Mouse (Mus musculus) adrenal gland, adult (tissue): ENCODE data around the gene Mefv.
A peak's percentile ranks its signal among the peaks of the same experiment; 100 is the strongest.
"Not testable (repeated sequence)": the region's sequence is repeated elsewhere in the genome, so short reads cannot be mapped to it uniquely, and the experiment has no call there.

Experiments
- DNase-seq, 2 experiments: peaks; one replicate each; pipeline ENCODE4 v3.0.0; 2022 to 2023; ENCODE audit warnings: low spot score in 1 of 2; ENCODE audit not compliant: inconsistent age in 2 of 2

The Mefv gene

DNA sequence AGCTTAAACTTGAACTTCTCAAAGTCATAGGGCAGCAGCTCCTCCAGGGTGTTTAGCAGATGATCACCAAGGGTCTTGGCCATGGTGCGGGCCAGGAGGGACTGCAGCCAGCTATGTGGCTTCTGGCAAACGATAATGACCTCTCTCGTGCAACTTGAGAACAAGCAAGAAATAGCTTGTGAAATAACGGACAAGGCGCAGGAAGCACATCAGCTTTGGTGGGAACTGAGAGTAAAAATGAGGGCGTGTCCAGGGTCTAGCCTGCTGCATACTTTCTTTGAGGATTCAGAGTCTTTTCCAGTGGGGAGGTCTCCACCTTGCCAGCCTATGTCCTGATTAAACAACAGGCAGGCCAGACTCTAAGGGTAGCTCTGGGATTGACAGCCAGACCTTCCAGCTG is at the start of gene Mefv:
Mefv (minus strand) TSS at position 118 of the 400 bp plus-strand sequence.
- no peak for DNase-seq

DNA sequence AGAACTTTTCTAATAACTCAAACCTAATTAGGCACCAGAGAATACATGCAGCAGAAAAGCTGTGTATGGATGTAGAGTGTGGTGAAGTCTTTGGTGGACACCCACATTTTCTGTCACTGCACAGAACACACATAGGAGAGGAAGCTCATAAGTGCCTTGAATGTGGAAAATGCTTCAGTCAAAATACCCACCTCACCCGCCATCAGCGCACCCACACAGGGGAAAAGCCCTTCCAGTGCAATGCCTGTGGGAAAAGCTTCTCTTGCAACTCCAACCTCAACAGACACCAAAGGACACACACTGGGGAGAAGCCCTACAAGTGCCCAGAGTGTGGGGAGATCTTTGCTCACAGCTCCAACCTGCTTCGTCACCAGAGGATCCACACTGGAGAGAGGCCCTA is 31.1 kb upstream of the Mefv start:
- no peak for DNase-seq

DNA sequence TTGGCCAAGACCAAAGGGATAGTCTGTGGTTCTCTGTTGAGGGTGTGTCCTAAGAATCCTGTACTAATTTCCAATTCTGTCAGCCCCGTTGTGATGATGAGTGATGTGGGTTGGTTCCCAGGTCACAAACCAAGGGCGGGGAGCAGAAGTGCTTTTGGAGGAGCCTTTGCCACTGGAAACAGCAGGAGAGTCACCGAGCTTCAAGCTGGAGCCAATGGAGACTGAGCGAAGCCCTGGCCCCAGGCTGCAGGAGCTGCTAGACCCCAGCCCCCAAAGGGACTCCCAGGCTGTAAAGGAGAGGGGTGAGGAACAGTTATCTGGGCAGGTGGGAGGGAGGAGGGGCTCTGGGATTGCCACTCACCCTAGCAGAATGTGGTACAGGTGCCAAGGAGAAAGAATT is 27.8 kb upstream of the Mefv start:
- DNase-seq: peak; percentile 22 to 30

DNA sequence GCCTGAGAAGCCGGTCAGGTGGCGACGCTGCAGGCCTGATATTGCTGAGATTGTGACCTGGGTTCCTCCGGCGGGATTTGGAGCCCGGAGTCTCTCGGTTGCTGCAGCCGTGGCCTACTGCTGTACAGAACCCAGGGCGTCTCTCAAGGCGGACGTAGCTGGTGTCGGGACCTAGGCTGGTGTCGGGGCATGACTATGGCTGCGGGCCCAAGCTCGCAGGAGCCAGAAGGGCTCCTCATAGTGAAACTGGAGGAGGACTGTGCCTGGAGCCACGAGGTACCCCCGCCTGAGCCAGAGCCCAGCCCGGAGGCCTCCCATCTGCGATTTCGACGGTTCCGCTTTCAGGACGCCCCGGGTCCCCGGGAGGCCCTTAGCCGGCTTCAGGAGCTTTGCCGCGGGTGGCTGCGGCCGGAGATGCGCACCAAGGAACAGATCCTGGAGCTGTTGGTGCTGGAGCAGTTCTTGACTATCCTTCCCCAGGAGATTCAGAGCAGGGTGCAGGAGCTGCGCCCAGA is 26.3 kb upstream of the Mefv start:
- DNase-seq: no peak

DNA sequence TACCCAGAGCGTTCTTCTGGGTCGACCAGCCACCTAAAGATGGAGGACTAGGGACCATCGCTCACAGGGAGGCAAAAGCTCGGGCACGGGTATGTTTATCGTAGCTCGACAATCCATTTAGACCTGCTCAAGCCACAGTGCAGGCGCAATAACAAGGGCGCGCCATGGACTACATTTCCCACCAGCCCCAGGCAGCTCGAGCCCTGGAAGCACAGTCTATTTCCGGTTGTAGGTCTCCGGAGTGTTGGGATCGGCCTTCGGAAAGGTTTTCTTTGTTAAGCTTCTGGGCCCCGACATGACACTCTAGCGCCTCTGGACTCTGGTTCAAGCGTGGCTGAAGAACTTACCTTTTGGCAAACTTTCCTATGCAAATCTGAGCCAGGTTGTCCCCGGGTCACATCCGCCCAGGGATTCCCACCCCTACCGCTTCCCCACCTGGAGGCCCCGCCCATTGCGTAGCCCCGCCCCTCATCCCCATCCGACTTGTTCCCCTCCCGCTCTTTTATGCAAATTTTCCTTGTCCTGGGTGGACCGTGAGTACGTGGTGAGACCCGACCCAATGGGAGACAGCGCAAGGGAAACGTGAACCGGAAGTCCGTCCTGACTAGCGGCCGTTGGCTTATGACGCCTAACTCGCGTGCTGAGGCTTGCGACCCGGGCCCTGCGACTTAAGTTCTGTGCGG is 25.7 kb upstream of the Mefv start, which contains the start of gene Zfp263:
Zfp263 (plus strand) TSS at position 591 of the 683 bp plus-strand sequence.
- DNase-seq: peak; percentile 95 to 98

DNA sequence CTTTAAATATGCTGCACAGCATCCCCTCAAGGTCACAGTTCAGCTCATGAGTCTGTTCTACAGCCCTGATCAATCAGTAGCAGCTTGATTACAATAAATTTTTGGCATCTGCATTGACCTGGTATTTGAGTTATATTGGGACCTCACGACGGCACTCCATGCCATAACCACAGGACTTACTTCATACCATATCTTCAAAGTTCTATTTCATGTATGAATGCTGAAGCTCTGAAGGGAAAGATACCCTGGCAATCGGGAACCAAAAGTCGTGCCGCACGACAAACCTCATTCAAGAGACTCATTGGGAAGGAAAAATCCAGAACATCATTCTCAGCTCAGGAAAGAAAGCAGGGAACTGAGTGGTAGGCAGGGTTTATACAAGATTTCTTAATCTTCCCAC is 24.6 kb upstream of the Mefv start:
- peak in 1 of 2 experiments; percentile 54 for DNase-seq

DNA sequence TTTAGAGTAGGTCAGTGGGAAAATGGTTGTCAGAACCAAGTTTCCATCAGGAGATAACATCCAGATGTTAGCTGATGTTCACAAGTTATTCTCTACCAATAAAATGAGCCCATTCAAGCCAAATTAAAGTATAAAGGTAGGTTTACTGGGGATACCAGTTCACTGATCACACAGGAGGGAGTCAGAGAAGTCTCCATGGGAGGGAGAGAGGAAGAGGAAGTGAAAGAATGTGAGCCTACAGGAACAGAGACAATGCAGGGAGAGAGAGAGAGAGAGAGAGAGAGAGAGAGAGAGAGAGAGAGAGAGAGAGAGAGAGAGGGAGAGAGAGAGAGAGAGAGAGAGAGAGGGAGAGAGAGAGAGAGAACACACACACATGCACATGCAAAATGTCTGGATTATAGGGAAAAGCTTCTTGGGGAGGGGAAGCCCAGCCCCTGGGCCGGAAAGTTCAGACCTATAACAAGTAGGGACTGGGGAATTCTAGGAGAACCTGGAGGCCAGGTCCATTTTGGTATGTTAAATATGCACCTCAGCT is 15.4 kb upstream of the Mefv start:
- no peak for DNase-seq

DNA sequence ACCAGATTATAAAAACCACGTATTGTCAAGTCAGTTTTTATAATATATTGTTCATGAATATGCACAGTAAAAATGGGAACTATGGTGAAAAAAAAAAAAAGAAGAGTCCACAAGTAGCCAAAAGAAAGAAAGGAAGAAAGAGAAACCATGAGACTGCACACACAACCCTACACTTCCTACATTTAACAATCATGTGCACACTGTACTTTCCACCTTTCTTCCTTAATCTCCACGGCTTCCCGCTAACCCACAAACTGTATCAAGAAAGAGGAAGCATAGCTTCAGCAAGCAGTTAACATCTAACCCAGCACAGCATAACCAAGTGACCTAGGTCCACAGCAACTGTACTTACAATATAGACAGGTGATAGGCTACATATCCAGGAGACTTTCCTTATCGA is 14.7 kb upstream of the Mefv start:
- no peak for DNase-seq

DNA sequence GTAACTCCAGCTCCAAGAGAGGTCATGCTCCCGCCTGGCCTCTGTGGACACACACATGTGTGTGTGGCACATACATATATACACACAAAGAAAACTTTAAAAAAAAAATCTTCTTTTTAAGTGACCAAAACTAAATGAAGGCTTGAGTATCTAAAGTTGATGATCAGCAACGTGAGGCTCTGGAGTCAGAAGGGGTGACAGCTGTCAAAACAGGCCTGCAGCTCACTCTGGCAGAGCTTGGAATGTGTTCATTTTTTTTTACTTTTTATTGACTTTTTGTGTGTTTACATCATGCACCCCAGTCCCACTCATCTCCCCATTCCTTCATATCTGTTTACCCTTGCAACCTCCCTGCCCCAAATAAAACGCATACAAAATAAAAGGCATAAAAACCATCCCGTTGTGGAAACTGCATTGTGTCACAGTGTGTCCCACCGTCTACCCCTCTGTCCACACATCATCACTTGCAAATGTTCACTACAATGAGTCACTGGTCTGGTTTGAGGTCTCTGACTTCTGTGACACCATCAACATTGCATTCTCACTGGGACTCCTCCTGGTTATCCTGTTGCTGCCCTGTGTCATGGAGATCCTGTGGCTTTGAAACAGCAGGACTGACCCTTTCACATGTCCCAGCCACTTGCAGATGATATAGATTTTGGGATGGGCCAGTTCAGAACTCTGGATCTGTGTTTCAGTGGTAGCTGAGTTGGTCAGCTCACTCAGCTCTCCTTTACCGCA is 10.3 kb upstream of the Mefv start:
- no peak for DNase-seq

DNA sequence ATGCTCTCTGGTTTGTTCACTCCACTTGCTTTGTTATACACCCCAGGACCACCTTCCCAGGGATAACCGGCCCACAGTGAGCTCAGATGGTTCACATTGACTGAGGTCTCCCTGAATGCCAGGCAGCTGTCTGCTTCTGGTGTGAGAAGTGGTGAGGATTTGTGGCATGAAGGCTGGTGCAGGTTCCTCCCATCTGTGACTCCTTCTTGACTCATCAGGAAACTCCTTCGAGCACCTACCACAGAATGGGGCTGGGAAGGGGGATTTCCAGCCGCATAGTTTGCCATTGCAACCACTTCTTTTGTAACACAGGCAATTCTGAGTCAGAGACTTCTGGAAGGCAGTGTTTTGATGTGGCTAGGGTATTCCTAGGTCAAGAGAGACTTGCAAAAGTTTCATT is 5.3 kb upstream of the Mefv start:
- peak; percentile 19 to 30 for DNase-seq

DNA sequence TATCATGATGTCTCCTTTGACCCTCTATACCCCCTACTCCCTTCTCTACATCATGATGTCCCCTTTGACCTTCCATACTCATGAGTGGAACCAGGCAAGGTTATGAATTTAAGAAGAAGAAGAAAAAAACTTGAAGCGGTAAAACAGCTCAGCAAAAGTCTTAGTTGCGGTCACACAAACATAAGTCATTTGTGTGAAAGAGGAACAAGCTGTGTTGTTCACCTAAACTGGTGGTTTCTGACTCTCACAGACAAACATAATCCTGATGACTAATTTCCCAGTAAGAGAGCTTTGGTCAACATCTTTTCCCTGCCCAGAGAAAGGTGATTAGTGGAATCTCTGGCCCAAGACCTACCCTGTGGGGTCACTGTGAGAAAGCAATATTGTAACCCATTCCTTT is 3.2 kb downstream of the Mefv start:
- DNase-seq: no peak

DNA sequence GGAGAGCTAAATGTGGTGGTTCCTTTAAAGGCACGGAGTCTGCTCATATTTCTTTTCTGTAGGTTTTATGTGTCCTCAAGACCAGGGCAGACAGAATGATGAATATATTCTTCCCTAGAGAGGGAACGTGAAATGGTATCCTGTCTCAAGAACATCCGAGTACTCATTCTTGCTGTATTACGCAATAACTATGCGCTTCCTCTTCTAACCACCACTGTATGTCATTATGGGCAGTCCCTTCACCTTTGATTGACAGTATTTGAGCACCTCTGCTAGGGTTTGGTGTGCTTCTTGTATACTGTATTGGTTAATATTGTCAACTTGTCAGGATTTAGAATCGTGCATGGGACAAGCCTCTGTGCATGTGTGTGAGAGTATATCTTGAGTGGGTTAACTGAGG is 11.2 kb downstream of the Mefv start:
- no peak for DNase-seq

DNA sequence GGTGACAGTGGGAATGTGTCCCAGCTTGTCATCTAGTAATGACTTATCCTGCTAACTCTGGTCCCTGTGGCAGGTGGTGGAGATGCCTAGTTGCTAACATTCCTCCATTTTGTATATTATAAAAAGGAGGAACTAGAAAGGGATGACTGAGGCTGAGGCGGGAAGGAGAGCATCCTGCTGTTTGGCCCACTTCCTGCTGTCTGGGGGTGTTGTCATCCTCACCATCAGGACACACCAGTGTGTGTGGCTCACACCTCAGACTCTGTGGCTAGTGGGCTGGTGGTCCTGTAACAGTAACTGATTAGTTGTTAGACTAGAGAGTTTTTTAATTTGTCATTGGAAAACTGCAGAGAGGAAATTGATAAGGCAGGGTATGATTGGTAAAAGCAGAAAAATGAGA is 17.0 kb downstream of the Mefv start:
- no peak for DNase-seq

DNA sequence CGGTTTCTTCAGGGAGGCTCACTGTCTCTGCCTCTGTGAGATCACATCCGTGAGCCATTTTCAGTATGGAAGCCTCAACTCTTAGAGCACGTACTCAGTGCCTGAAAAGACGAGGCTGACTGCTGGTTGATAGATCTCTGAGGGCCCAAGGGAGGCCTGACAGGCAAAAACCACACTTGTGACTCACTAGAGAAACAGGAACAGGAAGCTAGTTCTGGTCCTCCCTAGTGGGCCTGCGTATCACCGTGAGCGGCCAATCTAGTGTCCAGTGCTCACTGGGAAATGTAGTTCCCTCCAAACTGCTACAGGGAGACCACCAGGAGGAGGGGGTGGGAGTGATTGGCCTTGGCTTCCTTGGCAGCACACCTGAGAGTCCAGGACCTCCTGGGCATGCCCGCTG is 18.6 kb downstream of the Mefv start:
- no peak for DNase-seq

DNA sequence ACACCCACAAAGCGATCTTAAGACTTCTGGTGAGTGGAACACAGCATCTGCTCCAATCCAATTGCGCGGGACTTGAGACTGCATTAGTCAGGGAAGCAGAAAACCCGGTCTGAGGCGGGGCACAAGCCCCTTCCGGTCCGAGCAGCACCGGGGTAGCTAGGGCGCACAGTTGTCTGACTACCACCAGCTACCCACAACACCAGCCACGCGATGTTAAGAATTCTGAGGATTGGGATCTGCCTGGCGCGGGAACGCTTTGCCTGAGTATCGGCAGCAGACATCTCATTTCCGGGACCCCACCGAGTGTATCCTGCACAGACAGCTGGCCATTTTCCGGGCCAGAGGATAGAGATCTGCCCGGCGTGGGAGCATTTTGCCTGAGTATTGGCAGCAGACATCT is 28.3 kb downstream of the Mefv start:
- not testable (repeated sequence) for DNase-seq
